Mouse (Mus musculus) ES-E14 (cell line): Measurements from ENCODE around the gene Eif2ak4. TPM values are rescaled to one million over a fixed set of nuclear protein-coding genes. Genes with fewer than 3 reads are reported as not detected.

Experiments
- DNase-seq: peaks from one replicate; pipeline ENCODE4 v3.0.0-alpha.2; 2013; ENCODE audit warnings: low read depth, low spot score
- H3K27ac ChIP-seq: 2 replicates; pipeline ENCODE4 v1.5.1; 2012; ENCODE audit warnings: low read depth, mild to moderate bottlenecking, low read length, moderate library complexity, mixed read lengths; ENCODE audit not compliant: poor library complexity, insufficient read depth, severe bottlenecking
- H3K36me3 ChIP-seq: 2 replicates; pipeline ENCODE4 v1.6.1; 2012; ENCODE audit warnings: mild to moderate bottlenecking, low read length, moderate library complexity, mixed read lengths; ENCODE audit not compliant: control insufficient read depth, poor library complexity, insufficient read depth, severe bottlenecking
- H3K4me1 ChIP-seq, 2 experiments: fragments of 150-350 bp in 1 of 2; sonication (generic) in 1 of 2; 2 replicates each; pipeline ENCODE4 v1.6.1; 2012; ENCODE audit warnings: low read length in 2 of 2, mild to moderate bottlenecking in 1 of 2, mixed read lengths in 1 of 2; ENCODE audit not compliant: control insufficient read depth in 2 of 2, insufficient read depth in 2 of 2, poor library complexity in 1 of 2
- H3K4me3 ChIP-seq, 2 experiments: fragments of 150-350 bp in 1 of 2; sonication (generic) in 1 of 2; 2 replicates each; pipeline ENCODE4 v1.5.1; 2012; ENCODE audit warnings: low read length in 2 of 2, low read depth in 1 of 2, mild to moderate bottlenecking in 1 of 2, mixed read lengths in 1 of 2; ENCODE audit not compliant: insufficient read depth in 1 of 2, poor library complexity in 1 of 2, severe bottlenecking in 1 of 2
- H3K9ac ChIP-seq: 2 replicates; pipeline ENCODE4 v1.6.1; 2012; ENCODE audit warnings: low read depth, mild to moderate bottlenecking, low read length, mixed read lengths; ENCODE audit not compliant: poor library complexity, insufficient read depth, severe bottlenecking
- H3K9me3 ChIP-seq: fragments of 150-350 bp; sonication (generic); 2 replicates; pipeline ENCODE4 v1.6.1; 2012; ENCODE audit warnings: low read depth, mild to moderate bottlenecking, low read length; ENCODE audit not compliant: control insufficient read depth, insufficient read depth
- CHD2 ChIP-seq: IDR thresholded peaks from 2 replicates; pipeline ENCODE4 v1.6.1; 2014; ENCODE audit warnings: mild to moderate bottlenecking, low read depth, low read length, inconsistent platforms
- HCFC1 ChIP-seq: IDR thresholded peaks from 2 replicates; pipeline ENCODE4 v1.6.1; 2012; ENCODE audit warnings: low read length, inconsistent platforms, borderline replicate concordance; ENCODE audit not compliant: insufficient read depth
- MAFK ChIP-seq: IDR thresholded peaks from 2 replicates; pipeline ENCODE4 v1.6.1; 2014; ENCODE audit warnings: mild to moderate bottlenecking, low read depth, low read length, inconsistent platforms; ENCODE audit not compliant: insufficient read depth
- ZC3H11A ChIP-seq: IDR thresholded peaks from 2 replicates; pipeline ENCODE4 v1.6.1; 2012; ENCODE audit warnings: low read depth, mild to moderate bottlenecking, inconsistent platforms, low read length, borderline replicate concordance
- ZNF384 ChIP-seq: IDR thresholded peaks from 2 replicates; pipeline ENCODE4 v1.6.1; 2012; ENCODE audit warnings: low read depth, low read length, inconsistent platforms
- in situ Hi-C, 2 experiments: fragments of 600-800 bp; cut with MboI; formaldehyde crosslinking; loops; one replicate each; pipeline ENCODE4 v1.15.1; 2025; ENCODE audit warnings: low sequenced_read_pairs in 2 of 2, inconsistent platforms in 1 of 2; ENCODE audit not compliant: unreplicated experiment in 2 of 2
- total RNA-seq: library from RNA; depleted of rRNA; stranded (reverse); fragments of 300-350 nt; gene quantifications from 2 replicates; pipeline ENCODE4 v1.2.3, GENCODE M21; 2012

The Eif2ak4 gene
- total RNA-seq, 1 experiment, result 8.1 TPM

GRCm38 (mm10) chr2:118353498-118353897 lies 34.9 kb upstream of the Eif2ak4 start:
- Histone ChIP-seq H3K4me3 (no peak overlapping the region), H3K9ac (no peak overlapping the region), H3K27ac (no peak overlapping the region), H3K9me3 (no peaks in the 10 kb centered on the region), H3K4me1 (no peaks in the 10 kb centered on the region), H3K36me3 (no peaks in the 10 kb centered on the region)
- TF ChIP-seq MAFK, result no peak
- TF ChIP-seq HCFC1, result no peak
- no peak for TF ChIP-seq CHD2
- TF ChIP-seq ZC3H11A, result no peak
- TF ChIP-seq ZNF384, result no peak
- in situ Hi-C loops, result no loop called here
- no peak for DNase-seq

GRCm38 (mm10) chr2:118353916-118354403 lies 34.5 kb upstream of the Eif2ak4 start:
- no peak overlapping the region for H3K4me3 ChIP-seq
- in situ Hi-C loops, result no loop called here
- H3K4me1 ChIP-seq, result no peaks in the 10 kb centered on the region
- H3K27ac ChIP-seq, result no peak overlapping the region
- H3K36me3 ChIP-seq, result no peaks in the 10 kb centered on the region
- DNase-seq, result no peak
- H3K9ac ChIP-seq, result no peak overlapping the region
- H3K9me3 ChIP-seq, result no peaks in the 10 kb centered on the region
- TF ChIP-seq ZC3H11A, result no peak
- no peak for TF ChIP-seq CHD2
- TF ChIP-seq MAFK, result no peak
- no peak for TF ChIP-seq ZNF384
- TF ChIP-seq HCFC1, result no peak

GRCm38 (mm10) chr2:118355138-118355719 lies 33.2 kb upstream of the Eif2ak4 start:
- no peak for DNase-seq
- H3K36me3 ChIP-seq, result no peaks in the 10 kb centered on the region
- H3K27ac ChIP-seq, result no peak overlapping the region
- no peaks in the 10 kb centered on the region for H3K4me1 ChIP-seq
- in situ Hi-C loops, result no loop called here
- no peak overlapping the region for H3K4me3 ChIP-seq
- TF ChIP-seq ZC3H11A (no peak), MAFK (no peak), CHD2 (no peak), ZNF384 (no peak), HCFC1 (no peak)
- no peaks in the 10 kb centered on the region for H3K9me3 ChIP-seq
- no peak overlapping the region for H3K9ac ChIP-seq

- TF ChIP-seq CHD2 (no peak), ZC3H11A (no peak), HCFC1 (no peak), ZNF384 (no peak), MAFK (no peak)
- H3K4me1 ChIP-seq, result peaks cover 0 to 2% of the 10 kb centered on the region in 2 experiments; a peak in 1 of 4 replicates
- in situ Hi-C loops, result no loop called here
- H3K4me3 ChIP-seq, result no peak overlapping the region
- no peaks in the 10 kb centered on the region for H3K36me3 ChIP-seq
- H3K9me3 ChIP-seq, result no peaks in the 10 kb centered on the region
- H3K9ac ChIP-seq, result no peak overlapping the region
- no peak overlapping the region for H3K27ac ChIP-seq
- DNase-seq, result no peak
Observed at GRCm38 (mm10) chr2:118371841-118372240, 16.6 kb upstream of the Eif2ak4 start.

GRCm38 (mm10) chr2:118372561-118372900 lies 15.9 kb upstream of the Eif2ak4 start:
- no peaks in the 10 kb centered on the region for H3K36me3 ChIP-seq
- no peaks in the 10 kb centered on the region for H3K9me3 ChIP-seq
- in situ Hi-C loops, result no loop called here
- peak overlapping the region; percentile 24 for H3K9ac ChIP-seq
- peaks cover 0 to 2% of the 10 kb centered on the region in 2 experiments; a peak in 1 of 4 replicates for H3K4me1 ChIP-seq
- H3K4me3 ChIP-seq, result peak overlapping the region; percentile 43 to 57
- no peak overlapping the region for H3K27ac ChIP-seq
- TF ChIP-seq ZC3H11A (no peak), CHD2 (no peak), MAFK (no peak), HCFC1 (no peak), ZNF384 (no peak)
- DNase-seq, result peak; percentile 7
